Mouse (Mus musculus) ovary, adult 10 weeks (tissue): ENCODE data around the gene B4galt3. TPM values are rescaled to one million over a fixed set of nuclear protein-coding genes. Genes with fewer than 3 reads are reported as not detected.

Experiments
- polyA plus RNA-seq: library from polyadenylated mRNA; stranded (reverse); fragments of 350-450 nt; fragmentation: Illumina TruSeq; extraction: RNeasy Lipid Tissue Mini Kit (QIAGEN cat#74804); gene quantifications from one replicate; pipeline ENCODE4 v1.2.3, GENCODE M21; 2014

B4galt3 gene
- 6.0 TPM for polyA plus RNA-seq

GRCm38 (mm10) chr1:171269848-171270572 lies at the start of gene B4galt3:
Gene B4galt3, plus strand, starts transcription at chr1:171270328.

GRCm38 (mm10) chr1:171222238-171223155 lies 47.6 kb upstream of the B4galt3 start, which contains the start of gene Tomm40l:
Gene Tomm40l, minus strand, starts transcription at chr1:171222514.

GRCm38 (mm10) chr1:171224857-171225256 lies 45.3 kb upstream of the B4galt3 start, which contains the start of gene Apoa2:
Gene Apoa2, plus strand, starts transcription at chr1:171225054.

GRCm38 (mm10) chr1:171234126-171234525 lies 36.0 kb upstream of the B4galt3 start, which contains the start of gene Fcer1g:
Gene Fcer1g, minus strand, starts transcription at chr1:171234365.

GRCm38 (mm10) chr1:171249913-171250600 lies 20.1 kb upstream of the B4galt3 start, which contains the start of gene Adamts4:
Gene Adamts4, plus strand, starts transcription at chr1:171250421.

GRCm38 (mm10) chr1:171250680-171251593 lies 19.2 kb upstream of the B4galt3 start, which contains the start of gene Ndufs2:
Gene Ndufs2, minus strand, starts transcription at chr1:171251388.

GRCm38 (mm10) chr1:171280916-171281527 lies 10.9 kb downstream of the B4galt3 start, which contains the start of gene Ppox:
Gene Ppox, minus strand, starts transcription at chr1:171281186.

GRCm38 (mm10) chr1:171287136-171288081 lies 17.3 kb downstream of the B4galt3 start, which contains the start of gene Usp21:
Gene Usp21, minus strand, starts transcription at chr1:171287991.

GRCm38 (mm10) chr1:171294298-171295062 lies 24.4 kb downstream of the B4galt3 start, which contains the start of gene Ufc1:
Gene Ufc1, minus strand, starts transcription at chr1:171295024.

Other genes starting within 250 kb of the B4galt3 start
- 17.0 TPM for gene Fcgr3, start 205.4 kb upstream of the B4galt3 start, polyA plus RNA-seq
- gene Cfap126, start 156.4 kb upstream of the B4galt3 start, polyA plus RNA-seq, result 5.6 TPM
- gene Sdhc, start 119.7 kb upstream of the B4galt3 start, polyA plus RNA-seq, result 34.2 TPM
- gene Mpz, start 119.6 kb upstream of the B4galt3 start, polyA plus RNA-seq, result not detected
- 49.2 TPM for gene Pcp4l1, start 74.1 kb upstream of the B4galt3 start, polyA plus RNA-seq
- gene Nr1i3, start 56.4 kb upstream of the B4galt3 start, polyA plus RNA-seq, result not detected
- 4.0 TPM for gene Tomm40l, start 47.8 kb upstream of the B4galt3 start, polyA plus RNA-seq
- not detected for gene Apoa2, start 45.3 kb upstream of the B4galt3 start, polyA plus RNA-seq
- 46.0 TPM for gene Fcer1g, start 36.0 kb upstream of the B4galt3 start, polyA plus RNA-seq
- gene Adamts4, start 19.9 kb upstream of the B4galt3 start, polyA plus RNA-seq, result 5.0 TPM
- gene Ndufs2, start 18.9 kb upstream of the B4galt3 start, polyA plus RNA-seq, result 37.5 TPM
- gene Ppox, start 10.9 kb downstream of the B4galt3 start, polyA plus RNA-seq, result 4.1 TPM
- 24.1 TPM for gene Usp21, start 17.7 kb downstream of the B4galt3 start, polyA plus RNA-seq
- 64.0 TPM for gene Ufc1, start 24.7 kb downstream of the B4galt3 start, polyA plus RNA-seq
- gene Dedd, start 58.8 kb downstream of the B4galt3 start, polyA plus RNA-seq, result 16.5 TPM
- 10.9 TPM for gene Nit1, start 75.3 kb downstream of the B4galt3 start, polyA plus RNA-seq
- gene Pfdn2, start 75.3 kb downstream of the B4galt3 start, polyA plus RNA-seq, result 27.6 TPM
- 0.40 TPM for gene Klhdc9, start 90.5 kb downstream of the B4galt3 start, polyA plus RNA-seq
- gene Nectin4, start 99.8 kb downstream of the B4galt3 start, polyA plus RNA-seq, result 0.31 TPM
- gene Arhgap30, start 118.6 kb downstream of the B4galt3 start, polyA plus RNA-seq, result 4.2 TPM
- gene Usf1, start 141.0 kb downstream of the B4galt3 start, polyA plus RNA-seq, result 1.1 TPM
- gene Tstd1, start 148.5 kb downstream of the B4galt3 start, polyA plus RNA-seq, result not detected
- gene F11r, start 167.2 kb downstream of the B4galt3 start, polyA plus RNA-seq, result 48.9 TPM
- gene Alyref2, start 233.2 kb downstream of the B4galt3 start, polyA plus RNA-seq, result 2.9 TPM